Mouse (Mus musculus) cortical plate, adult 2 months (tissue): ENCODE results near the gene Arl16.

ENCODE experiments used
- CTCF ChIP-seq: fragments of 200-500 bp; IDR thresholded peaks from 2 replicates; pipeline ENCODE4 v1.5.1; 2011; ENCODE audit warnings: mild to moderate bottlenecking, control low read depth, low read length; ENCODE audit not compliant: insufficient read depth; ENCODE audit errors: extremely low read depth
- POLR2A ChIP-seq: fragments of 200-500 bp; IDR thresholded peaks from 2 replicates; pipeline ENCODE4 v1.6.1; 2011; ENCODE audit warnings: mild to moderate bottlenecking, low read length, control low read depth; ENCODE audit not compliant: insufficient read depth; ENCODE audit errors: extremely low read depth

GRCm38 (mm10) chr11:120512790-120513453 is 45.5 kb upstream of the Arl16 start:
- TF ChIP-seq CTCF (no peak), POLR2A (no peak)
